Mouse (Mus musculus): Measurements from ENCODE around the gene Slc25a21. TPM values are rescaled to one million over a fixed set of nuclear protein-coding genes. Genes with fewer than 3 reads are reported as not detected.
A peak's percentile ranks its signal among the peaks of the same experiment; 100 is the strongest.

The Slc25a21 gene
- polyA plus RNA-seq, 1 experiment from 2014 or later: 1.2 TPM

- H3K36me3 ChIP-seq: no peaks in the 10 kb centered on the region
- no peak overlapping the region for H3K27ac ChIP-seq (ENCODE audit: poor library complexity, severe bottlenecking)
- H3K9me3 ChIP-seq (replicated peaks): no peaks in the 10 kb centered on the region
- WGBS: 67% methylated on average over 3 of the region's 3 CpGs
- H3K4me2 ChIP-seq: no peak overlapping the region
- H3K27me3 ChIP-seq (replicated peaks): no peaks in the 10 kb centered on the region
- no peak overlapping the region for H3K9ac ChIP-seq
- no peaks in the 10 kb centered on the region for H3K4me1 ChIP-seq (replicated peaks)
- no peak overlapping the region for H3K4me3 ChIP-seq
- ATAC-seq (ENCODE audit: insufficient number of reproducible peaks, low FRiP score): no peak
Observed at GRCm38 (mm10) chr12:57016845-57017244, 180.4 kb downstream of the Slc25a21 start.

DNA sequence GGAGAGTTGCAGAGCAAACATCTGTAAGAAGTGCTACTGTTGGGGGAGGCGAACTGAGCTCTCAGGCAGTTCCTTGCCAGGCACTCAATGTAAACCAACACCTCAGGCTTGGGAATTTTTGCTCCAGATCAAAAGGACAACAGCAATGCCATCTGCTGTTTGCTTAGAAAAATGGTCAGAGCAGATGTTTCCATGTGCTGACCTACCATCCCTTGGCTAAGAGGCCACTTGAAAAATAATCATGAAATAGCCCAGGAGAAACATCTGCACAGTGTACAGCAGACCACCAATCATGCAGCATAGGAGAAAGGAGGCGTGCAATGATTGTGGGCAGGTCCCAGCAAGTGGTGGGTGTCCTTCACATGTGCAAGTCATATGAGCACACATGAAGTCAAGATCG is 180.9 kb downstream of the Slc25a21 start:
- ATAC-seq (ENCODE audit: insufficient number of reproducible peaks, low FRiP score): no peak
- Histone ChIP-seq H3K4me2 (no peak overlapping the region), H3K4me3 (no peak overlapping the region), H3K27me3 (replicated peaks) (no peaks in the 10 kb centered on the region), H3K4me1 (replicated peaks) (no peaks in the 10 kb centered on the region), H3K27ac (ENCODE audit: poor library complexity, severe bottlenecking) (no peak overlapping the region), H3K9ac (no peak overlapping the region), H3K9me3 (replicated peaks) (no peaks in the 10 kb centered on the region), H3K36me3 (no peaks in the 10 kb centered on the region)
- WGBS: 67% methylated on average over 3 of the region's 3 CpGs

GRCm38 (mm10) chr12:57009010-57009409 is 188.3 kb downstream of the Slc25a21 start:
- Histone ChIP-seq H3K27ac (ENCODE audit: poor library complexity, severe bottlenecking) (no peak overlapping the region), H3K9me3 (replicated peaks) (no peaks in the 10 kb centered on the region), H3K4me3 (no peak overlapping the region), H3K27me3 (replicated peaks) (no peaks in the 10 kb centered on the region), H3K4me2 (no peak overlapping the region), H3K9ac (no peak overlapping the region), H3K36me3 (no peaks in the 10 kb centered on the region), H3K4me1 (replicated peaks) (peaks cover 8% of the 10 kb centered on the region; the same call in 1 of the 2 replicates)
- 49% methylated on average over 11 of the region's 11 CpGs for WGBS
- ATAC-seq (ENCODE audit: insufficient number of reproducible peaks, low FRiP score): no peak

DNA sequence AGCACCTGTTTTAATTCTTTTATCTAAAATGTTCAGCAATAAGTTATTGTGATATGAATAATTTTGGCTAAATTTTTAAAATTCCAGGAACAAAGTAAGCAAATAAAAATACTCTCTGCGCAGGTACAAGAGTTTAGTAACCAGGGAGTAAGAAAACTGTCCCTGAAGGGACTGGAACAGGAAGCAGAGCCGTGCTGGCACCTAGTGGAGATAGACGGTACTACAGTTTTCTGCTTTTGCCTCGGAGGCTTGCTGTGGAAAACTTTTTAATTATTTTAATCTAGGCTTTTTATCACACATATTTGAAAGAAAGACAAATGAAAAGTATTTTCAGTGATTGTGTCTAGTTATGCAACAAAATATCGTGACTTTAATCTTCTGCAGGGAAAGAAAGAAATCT is 211.2 kb downstream of the Slc25a21 start:
- Histone ChIP-seq H3K27ac (ENCODE audit: poor library complexity, severe bottlenecking) (no peak overlapping the region), H3K9me3 (replicated peaks) (no peaks in the 10 kb centered on the region), H3K9ac (no peak overlapping the region), H3K4me2 (no peak overlapping the region), H3K4me3 (no peak overlapping the region), H3K27me3 (replicated peaks) (0 out of 2 replicates have a peak, but pooled peaks cover 2% of the 10 kb centered on the region), H3K36me3 (no peaks in the 10 kb centered on the region), H3K4me1 (replicated peaks) (no peaks in the 10 kb centered on the region)
- ATAC-seq (ENCODE audit: insufficient number of reproducible peaks, low FRiP score): no peak
- WGBS: 12% methylated on average over 5 of the region's 5 CpGs

GRCm38 (mm10) chr12:56982066-56982626 is 215.1 kb downstream of the Slc25a21 start:
- no peak overlapping the region for H3K27ac ChIP-seq (ENCODE audit: poor library complexity, severe bottlenecking)
- no peak overlapping the region for H3K4me3 ChIP-seq
- H3K9ac ChIP-seq: no peak overlapping the region
- no peaks in the 10 kb centered on the region for H3K36me3 ChIP-seq
- WGBS: 77% methylated on average over 18 of the region's 18 CpGs
- ATAC-seq (ENCODE audit: insufficient number of reproducible peaks, low FRiP score): no peak
- no peak overlapping the region for H3K4me2 ChIP-seq
- 0 out of 2 replicates have a peak, but pooled peaks cover 2% of the 10 kb centered on the region for H3K27me3 ChIP-seq (replicated peaks)
- H3K4me1 ChIP-seq (replicated peaks): no peaks in the 10 kb centered on the region
- no peaks in the 10 kb centered on the region for H3K9me3 ChIP-seq (replicated peaks)

DNA sequence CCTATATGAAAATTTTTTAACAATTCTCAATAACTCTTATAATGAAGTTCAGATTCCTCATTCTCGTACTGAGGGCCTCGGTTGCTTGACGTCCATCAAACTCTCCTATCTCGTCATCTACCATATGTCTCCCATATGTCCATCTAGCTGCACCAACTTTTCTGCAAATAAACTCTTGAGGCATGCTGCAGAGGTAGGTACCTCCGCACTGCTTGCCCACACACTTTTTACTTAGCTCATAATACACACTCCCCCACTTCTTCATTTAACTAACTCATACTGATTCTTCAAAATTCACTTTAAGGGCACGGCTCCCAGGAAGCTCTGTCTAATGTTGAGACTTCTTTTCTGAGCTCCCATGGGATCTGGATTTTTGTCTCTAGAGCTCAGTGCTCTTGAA is 222.0 kb downstream of the Slc25a21 start:
- Histone ChIP-seq H3K27ac (ENCODE audit: poor library complexity, severe bottlenecking) (no peak overlapping the region), H3K4me2 (no peak overlapping the region), H3K36me3 (no peaks in the 10 kb centered on the region), H3K9me3 (replicated peaks) (no peaks in the 10 kb centered on the region), H3K27me3 (replicated peaks) (no peaks in the 10 kb centered on the region), H3K4me3 (no peak overlapping the region), H3K4me1 (replicated peaks) (no peaks in the 10 kb centered on the region), H3K9ac (no peak overlapping the region)
- ATAC-seq (ENCODE audit: insufficient number of reproducible peaks, low FRiP score): no peak
- 91% methylated on average over 6 of the region's 6 CpGs for WGBS

DNA sequence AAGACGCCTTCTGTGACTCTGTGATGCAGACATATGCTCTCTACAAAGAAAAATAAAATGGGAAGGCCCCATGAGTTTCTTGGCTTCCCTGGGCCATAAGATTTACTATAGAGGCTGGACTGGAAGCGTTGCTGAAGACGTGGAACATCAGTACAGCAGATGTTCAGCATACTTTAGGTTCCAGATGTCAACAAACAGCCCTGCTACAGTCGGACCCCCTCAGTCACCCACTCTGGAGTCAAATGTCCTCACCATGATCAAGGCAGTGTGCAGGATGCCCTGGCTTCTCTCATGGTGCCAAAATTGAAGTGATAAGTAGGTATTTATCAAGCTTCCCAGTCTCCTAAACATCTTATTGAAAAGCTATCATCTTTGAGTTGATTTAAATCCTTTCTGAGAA is 234.0 kb downstream of the Slc25a21 start:
- WGBS: 55% methylated on average over 4 of the region's 4 CpGs
- Histone ChIP-seq H3K9ac (no peak overlapping the region), H3K27ac (ENCODE audit: poor library complexity, severe bottlenecking) (no peak overlapping the region), H3K36me3 (no peaks in the 10 kb centered on the region), H3K27me3 (replicated peaks) (0 out of 2 replicates have a peak, but pooled peaks cover 4% of the 10 kb centered on the region), H3K4me1 (replicated peaks) (peaks cover 10% of the 10 kb centered on the region), H3K4me3 (no peak overlapping the region), H3K4me2 (no peak overlapping the region), H3K9me3 (replicated peaks) (peaks cover 5% of the 10 kb centered on the region; the same call in 1 of the 2 replicates)
- no peak for ATAC-seq (ENCODE audit: insufficient number of reproducible peaks, low FRiP score)

DNA sequence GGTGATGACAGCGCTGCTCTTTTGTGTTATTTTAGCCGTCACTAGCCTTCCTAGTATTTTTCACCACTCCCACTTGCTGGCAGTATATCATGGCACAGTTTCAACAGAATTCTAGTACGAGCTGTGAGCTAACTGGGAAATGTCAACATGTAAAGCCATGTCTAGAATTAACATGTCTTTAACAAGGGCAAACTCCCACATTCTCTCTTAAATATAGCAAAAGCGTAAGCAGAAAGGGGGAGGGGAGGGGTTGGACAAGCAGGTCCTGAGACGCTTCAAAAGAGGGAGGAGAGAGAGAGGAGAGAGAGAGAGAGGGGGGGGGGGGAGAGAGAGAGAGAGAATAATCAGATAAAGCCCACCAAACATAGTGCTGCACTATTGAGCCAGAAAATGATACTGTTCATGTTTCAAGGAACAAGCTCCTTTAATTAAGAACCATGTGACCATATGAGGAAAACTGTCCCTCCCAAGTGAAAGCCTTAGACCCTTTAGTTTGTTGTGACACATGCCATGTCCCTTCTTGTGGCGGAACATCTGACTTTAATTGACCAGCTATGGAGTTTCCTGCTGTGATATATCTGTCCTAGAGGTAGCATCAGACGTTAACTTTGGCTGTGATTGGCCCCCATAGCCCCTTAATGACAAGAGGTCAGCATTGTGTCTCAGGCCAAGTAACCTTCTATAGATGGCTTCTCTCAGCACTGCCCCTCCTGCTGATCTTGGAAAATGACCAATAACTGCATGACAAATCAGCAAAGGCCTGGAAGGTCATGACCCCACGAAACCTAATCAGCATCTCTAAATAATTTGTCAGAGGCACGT is 237.8 kb downstream of the Slc25a21 start:
- H3K9ac ChIP-seq: no peak overlapping the region
- no peaks in the 10 kb centered on the region for H3K9me3 ChIP-seq (replicated peaks)
- H3K4me2 ChIP-seq: peak overlapping the region; percentile 54
- no peak overlapping the region for H3K27ac ChIP-seq (ENCODE audit: poor library complexity, severe bottlenecking)
- peaks cover 10% of the 10 kb centered on the region for H3K4me1 ChIP-seq (replicated peaks)
- ATAC-seq (ENCODE audit: insufficient number of reproducible peaks, low FRiP score): 0 out of 2 replicates have a peak, but pooled peaks have one; percentile 36
- H3K27me3 ChIP-seq (replicated peaks): peaks cover 9% of the 10 kb centered on the region; the same call in 1 of the 2 replicates
- 0 out of 2 replicates have a peak overlapping the region, but pooled peaks have one; percentile 18 for H3K4me3 ChIP-seq
- H3K36me3 ChIP-seq: no peaks in the 10 kb centered on the region
- WGBS: 27% methylated on average over 9 of the region's 9 CpGs

DNA sequence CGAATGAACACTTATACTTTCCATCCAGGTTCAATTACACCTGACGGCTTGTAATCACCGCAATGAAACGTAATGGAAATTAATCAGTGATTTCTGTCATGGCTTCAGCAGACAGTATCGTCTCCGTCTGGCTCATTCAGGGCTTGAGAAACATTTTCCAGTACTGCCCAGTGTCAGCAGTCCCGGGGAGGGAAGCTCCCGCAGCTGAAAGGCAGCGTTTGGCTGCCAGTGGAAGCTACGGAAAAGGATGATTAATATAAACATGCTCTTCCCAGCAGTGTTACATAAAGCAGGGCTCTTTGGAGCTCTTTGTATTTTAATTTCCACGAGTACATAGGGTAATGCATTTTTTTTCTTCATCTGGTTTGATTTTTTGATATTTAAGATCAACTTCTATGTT is 239.0 kb downstream of the Slc25a21 start:
- Histone ChIP-seq H3K9ac (no peak overlapping the region), H3K27me3 (replicated peaks) (peaks cover 9% of the 10 kb centered on the region; the same call in 1 of the 2 replicates), H3K9me3 (replicated peaks) (no peaks in the 10 kb centered on the region), H3K4me3 (no peak overlapping the region), H3K36me3 (no peaks in the 10 kb centered on the region), H3K4me2 (no peak overlapping the region), H3K27ac (ENCODE audit: poor library complexity, severe bottlenecking) (no peak overlapping the region), H3K4me1 (replicated peaks) (peaks cover 10% of the 10 kb centered on the region)
- no peak for ATAC-seq (ENCODE audit: insufficient number of reproducible peaks, low FRiP score)
- 33% methylated on average over 11 of the region's 11 CpGs for WGBS

GRCm38 (mm10) chr12:56951749-56952657 is 245.3 kb downstream of the Slc25a21 start:
- no peak overlapping the region for H3K4me3 ChIP-seq
- H3K27ac ChIP-seq (ENCODE audit: poor library complexity, severe bottlenecking): no peak overlapping the region
- H3K4me1 ChIP-seq (replicated peaks): no peaks in the 10 kb centered on the region
- 71% methylated on average over 11 of the region's 11 CpGs for WGBS
- peaks cover 5% of the 10 kb centered on the region; the same call in 1 of the 2 replicates for H3K27me3 ChIP-seq (replicated peaks)
- no peak for ATAC-seq (ENCODE audit: insufficient number of reproducible peaks, low FRiP score)
- H3K4me2 ChIP-seq: no peak overlapping the region
- H3K9ac ChIP-seq: no peak overlapping the region
- no peaks in the 10 kb centered on the region for H3K9me3 ChIP-seq (replicated peaks)
- no peaks in the 10 kb centered on the region for H3K36me3 ChIP-seq

DNA sequence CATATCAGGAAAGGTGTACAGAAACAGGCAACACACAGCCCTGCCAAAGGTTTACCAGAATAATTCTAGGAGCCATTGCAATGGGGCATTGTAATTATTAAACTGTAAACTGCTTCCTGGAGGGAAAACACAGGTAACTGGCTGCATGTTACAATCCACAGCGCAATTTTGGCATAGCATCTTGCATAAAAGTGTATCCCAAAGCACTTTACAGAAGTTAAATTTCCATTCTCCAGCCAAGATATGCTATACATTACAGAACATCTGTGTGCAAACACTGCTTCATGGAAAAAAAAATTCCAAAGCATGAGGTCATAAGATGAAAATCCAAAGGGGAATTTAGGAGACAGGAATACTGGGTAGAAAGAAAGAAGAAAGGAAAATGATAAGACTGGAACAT is 253.0 kb downstream of the Slc25a21 start:
- Histone ChIP-seq H3K4me2 (no peak overlapping the region), H3K27me3 (replicated peaks) (no peaks in the 10 kb centered on the region), H3K27ac (ENCODE audit: poor library complexity, severe bottlenecking) (no peak overlapping the region), H3K36me3 (no peaks in the 10 kb centered on the region), H3K4me3 (no peak overlapping the region), H3K9me3 (replicated peaks) (no peaks in the 10 kb centered on the region), H3K4me1 (replicated peaks) (no peaks in the 10 kb centered on the region), H3K9ac (no peak overlapping the region)
- ATAC-seq (ENCODE audit: insufficient number of reproducible peaks, low FRiP score): no peak
- WGBS: 79% methylated on average over 1 of the region's 1 CpGs

All from heart, embryonic 12.5 days (tissue).